Comparison of ENCODE assay signal across 13 mouse cellular contexts in the genomic region with DNA sequence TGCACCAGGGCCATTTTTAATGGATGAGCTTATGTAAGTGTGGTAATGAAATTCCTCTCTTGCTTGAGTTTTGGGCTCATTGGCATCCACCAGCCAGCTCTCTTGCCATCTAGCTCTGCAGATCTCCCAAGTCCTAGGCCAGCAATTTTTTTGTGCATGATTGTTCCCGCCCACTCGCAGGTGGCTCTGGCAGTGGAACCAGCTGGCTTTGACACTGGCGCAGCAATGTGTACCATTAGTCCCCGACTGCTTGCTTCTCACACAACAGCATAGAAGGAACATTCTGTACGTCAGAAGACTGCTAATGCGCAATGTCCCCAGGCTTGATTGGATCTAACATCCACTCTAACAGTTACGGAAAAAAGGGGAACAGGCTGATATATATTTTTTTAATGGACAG.
A peak's percentile ranks its signal among the peaks of the same experiment; 100 is the strongest.
DNase-seq lines count a peak whose midpoint lies in the region; TF ChIP-seq lines count a peak whose summit lies in the region.
"Had no signal": no experiment of that assay in that cellular context is flagged by ENCODE, and none has a peak within 500 bp of the region (broad histone marks: within the 10 kb centered on the region; RNA-seq: fewer than 3 reads in every experiment).

No protein-coding gene starts in this region.

- H3K4me3 ChIP-seq in layer of hippocampus, adult 2 months: no peak overlapping the region
- H3K4me3 ChIP-seq: embryonic facial prominence, embryonic 15.5 days; neural tube, embryonic 12.5 days had no signal

- TF ChIP-seq CTCF in layer of hippocampus, adult 2 months (conservative IDR thresholded peaks at IDR 0.05): no peak

- peak overlapping the region; percentile 95 for H3K27ac ChIP-seq in layer of hippocampus, adult 2 months
- H3K27ac ChIP-seq: embryonic facial prominence, embryonic 15.5 days; neural tube, embryonic 12.5 days had no signal

- DNase-seq in right cerebral cortex, adult 18-20 months: peak; percentile 90
- no peak for DNase-seq in right cerebral cortex, postnatal 4 days
- DNase-seq in layer of hippocampus, adult 2 months (ENCODE audit: low spot score in 2 of 2): peak; percentile 88 to 94
- peak; percentile 56 to 83 for DNase-seq in right cerebral cortex, adult 2 months (ENCODE audit: low spot score in 2 of 2)
- no peak for DNase-seq in kidney, postnatal 14 days
- no peak for DNase-seq in lung, postnatal 4 days
- no peak for DNase-seq in adrenal gland, adult 2 months
- no peak for DNase-seq in adrenal gland, adult 18-20 months (ENCODE audit: low spot score in 2 of 2)
- DNase-seq: heart, postnatal 36 days; kidney, adult 18-20 months; liver had no signal

Comparison
In these comparisons a context has a peak if more than half of its experiments do, and no peak if none do; other contexts are left out.
1. DNase-seq: peak in right cerebral cortex, adult 18-20 months (single experiment), layer of hippocampus, adult 2 months (2 of 2) and right cerebral cortex, adult 2 months (2 of 2); none in right cerebral cortex, postnatal 4 days (single experiment), kidney, postnatal 14 days (single experiment), lung, postnatal 4 days (0 of 2), adrenal gland, adult 2 months (single experiment) and adrenal gland, adult 18-20 months (0 of 2).